Mouse (Mus musculus): ENCODE measurements around the gene Itpk1. TPM values are rescaled to one million over a fixed set of nuclear protein-coding genes. Genes with fewer than 3 reads are reported as not detected.

Gene Itpk1
- polyA plus RNA-seq (2015; fragmentation: Nextera tagmentation; extraction: Ambion mirVana), result 3.5 and 4.9 TPM in 2 replicates

GRCm38 (mm10) chr12:102704457-102705198 is at the start of gene Itpk1:
Gene Itpk1 (minus strand): TSS chr12:102704930.

GRCm38 (mm10) chr12:102743589-102744574 is 39.2 kb upstream of the Itpk1 start, which contains the start of the genes Moap1 and Tmem251:
Gene Moap1 (minus strand): TSS chr12:102743661.
Gene Tmem251 (plus strand): TSS chr12:102743762.

GRCm38 (mm10) chr12:102554721-102555516 is 149.8 kb downstream of the Itpk1 start, which contains the start of gene Chga:
Gene Chga (plus strand): TSS chr12:102554969.

MicroRNAs encoded within 50 kb of the gene (microRNA counts, 519-probe panel; counts per million panel counts)
- microRNA mmu-miR-1936, result 296 counts per million, percentile 58 among the panel's probes with 10 or more counts

Small RNA genes lying within 50 kb of the gene (microRNA-seq; reads per million reads assigned to microRNA genes)
- gene Mir1936, result 0 reads per million in 2 experiments

Other genes starting within 250 kb of the Itpk1 start
- gene Golga5, start 235.8 kb downstream of the Itpk1 start, polyA plus RNA-seq (2015; fragmentation: Nextera tagmentation; extraction: Ambion mirVana), result 24.0 and 25.2 TPM in 2 replicates
- 0.10 and 0.55 TPM in 2 replicates for gene Chga, start 150.0 kb downstream of the Itpk1 start, polyA plus RNA-seq (2015; fragmentation: Nextera tagmentation; extraction: Ambion mirVana)
- gene Moap1, start 38.7 kb upstream of the Itpk1 start, polyA plus RNA-seq (2015; fragmentation: Nextera tagmentation; extraction: Ambion mirVana), result 9.2 and 10.7 TPM in 2 replicates
- gene Tmem251, start 38.8 kb upstream of the Itpk1 start, polyA plus RNA-seq (2015; fragmentation: Nextera tagmentation; extraction: Ambion mirVana), result 6.3 and 6.5 TPM in 2 replicates
- not detected in 2 replicates for gene Gm28051, start 52.8 kb upstream of the Itpk1 start, polyA plus RNA-seq (2015; fragmentation: Nextera tagmentation; extraction: Ambion mirVana)
- gene Gon7, start 52.9 kb upstream of the Itpk1 start, polyA plus RNA-seq (2015; fragmentation: Nextera tagmentation; extraction: Ambion mirVana), result 9.8 and 10.5 TPM in 2 replicates
- gene Ubr7, start 53.0 kb upstream of the Itpk1 start, polyA plus RNA-seq (2015; fragmentation: Nextera tagmentation; extraction: Ambion mirVana), result 20.4 and 20.6 TPM in 2 replicates
- 10.4 and 10.9 TPM in 2 replicates for gene Gm20604, start 53.7 kb upstream of the Itpk1 start, polyA plus RNA-seq (2015; fragmentation: Nextera tagmentation; extraction: Ambion mirVana)
- gene Btbd7, start 173.5 kb upstream of the Itpk1 start, polyA plus RNA-seq (2015; fragmentation: Nextera tagmentation; extraction: Ambion mirVana), result 6.6 and 6.7 TPM in 2 replicates
- not detected in 2 replicates for gene Cox8c, start 194.4 kb upstream of the Itpk1 start, polyA plus RNA-seq (2015; fragmentation: Nextera tagmentation; extraction: Ambion mirVana)
- 0.01 TPM in 1 of 2 replicates, not detected in the other for gene Unc79, start 243.9 kb upstream of the Itpk1 start, polyA plus RNA-seq (2015; fragmentation: Nextera tagmentation; extraction: Ambion mirVana)